In genomic region chr10:126711758-126712157, GRCm38 (mm10) we compare ENCODE assay signal across 21 mouse cellular contexts.
"Had no signal": no experiment of that assay in that cellular context is flagged by ENCODE, and none has a peak within 500 bp of the region (broad histone marks: within the 10 kb centered on the region; RNA-seq: fewer than 3 reads in every experiment).

No protein-coding gene starts in this region.

- H3K4me2 ChIP-seq: liver, embryonic 12.5 days; liver, embryonic 15.5 days; lung, embryonic 15.5 days; midbrain, embryonic 11.5 days had no signal

- DNase-seq: kidney, postnatal 25 days; layer of hippocampus, adult 9-11 months; liver; lung, adult 18-20 months; lung, postnatal 10 days; lung, postnatal 36 days; midbrain, embryonic 14.5 days; right cerebral cortex, adult 18-20 months; right cerebral cortex, postnatal 14 days; right cerebral cortex, postnatal 4 days; thymus, adult 2 months; thymus, postnatal 14 days; thymus, postnatal 4 days had no signal

- H3K4me1 ChIP-seq: liver, embryonic 12.5 days; liver, embryonic 15.5 days; lung, embryonic 15.5 days; megakaryocyte, embryonic 14.5 days had no signal

- H3K36me3 ChIP-seq: liver, embryonic 12.5 days; liver, embryonic 15.5 days; lung, embryonic 15.5 days had no signal

- H3K4me3 ChIP-seq: layer of hippocampus, adult 2 months; liver, embryonic 12.5 days; liver, embryonic 15.5 days; lung, embryonic 15.5 days; megakaryocyte, embryonic 14.5 days had no signal

- ATAC-seq: liver, embryonic 12.5 days had no signal

- H3K27me3 ChIP-seq: liver, embryonic 12.5 days; liver, embryonic 15.5 days; lung, embryonic 15.5 days; megakaryocyte, embryonic 14.5 days had no signal

- H3K27ac ChIP-seq: kidney, postnatal 0 days; layer of hippocampus, adult 2 months; liver, embryonic 12.5 days; liver, embryonic 15.5 days; lung, embryonic 15.5 days; stomach, postnatal 0 days had no signal

- H3K9me3 ChIP-seq: liver, embryonic 12.5 days; liver, embryonic 15.5 days; lung, embryonic 15.5 days had no signal

- H3K9ac ChIP-seq: liver, embryonic 12.5 days; liver, embryonic 15.5 days; lung, embryonic 15.5 days had no signal
